Mouse (Mus musculus) CH12.LX (cell line): ENCODE data around the gene Tm7sf2.

ENCODE experiments used
- CHD2 ChIP-seq: IDR thresholded peaks from 2 replicates; pipeline ENCODE4 v1.6.1; 2011; ENCODE audit warnings: low read length, improper control_type of control experiment
- CTCF ChIP-seq, 2 experiments: IDR thresholded peaks in 1 of 2; conservative IDR thresholded peaks in 1 of 2; 2 replicates each; pipeline ENCODE4 v1.5.1; 2011 to 2012; ENCODE audit warnings: low read depth in 2 of 2, low read length in 2 of 2, improper control_type of control experiment in 1 of 2, inconsistent platforms in 1 of 2, mild to moderate bottlenecking in 1 of 2, moderate library complexity in 1 of 2
- NRF1 ChIP-seq: IDR thresholded peaks from 2 replicates; pipeline ENCODE4 v1.6.1; 2014; ENCODE audit warnings: low read depth, mild to moderate bottlenecking, inconsistent platforms, low read length, improper control_type of control experiment, moderate library complexity
- POLR2A ChIP-seq: IDR thresholded peaks from 2 replicates; pipeline ENCODE4 v1.6.1; 2011; ENCODE audit warnings: low read depth, mild to moderate bottlenecking, improper control_type of control experiment, low read length

GRCm38 (mm10) chr19:6105586-6105985 lies 37.4 kb upstream of the Tm7sf2 start, which contains the start of gene Naaladl1:
- TF ChIP-seq CTCF (conservative IDR thresholded peaks at IDR 0.05 in 1 of 2, IDR thresholded peaks at IDR 0.05 in 1 of 2; ENCODE audit: low read depth in 2 of 2, low read length in 2 of 2) (no peak), NRF1 (no peak), POLR2A (no peak), CHD2 (no peak)
